Mouse (Mus musculus) adrenal gland, postnatal 14 days (tissue): ENCODE data around the gene Fam129a. TPM values are rescaled to one million over a fixed set of nuclear protein-coding genes. Genes with fewer than 3 reads are reported as not detected.

Experiments
- DNase-seq: peaks from one replicate; pipeline ENCODE4 v3.0.0; 2021; ENCODE audit warnings: mixed read lengths
- total RNA-seq: library from RNA; stranded (reverse); gene quantifications from 2 replicates; pipeline ENCODE4 v1.2.3, GENCODE M21; 2021

The Fam129a gene
- total RNA-seq, 1 experiment from 2014 or later, result 102 TPM

DNA sequence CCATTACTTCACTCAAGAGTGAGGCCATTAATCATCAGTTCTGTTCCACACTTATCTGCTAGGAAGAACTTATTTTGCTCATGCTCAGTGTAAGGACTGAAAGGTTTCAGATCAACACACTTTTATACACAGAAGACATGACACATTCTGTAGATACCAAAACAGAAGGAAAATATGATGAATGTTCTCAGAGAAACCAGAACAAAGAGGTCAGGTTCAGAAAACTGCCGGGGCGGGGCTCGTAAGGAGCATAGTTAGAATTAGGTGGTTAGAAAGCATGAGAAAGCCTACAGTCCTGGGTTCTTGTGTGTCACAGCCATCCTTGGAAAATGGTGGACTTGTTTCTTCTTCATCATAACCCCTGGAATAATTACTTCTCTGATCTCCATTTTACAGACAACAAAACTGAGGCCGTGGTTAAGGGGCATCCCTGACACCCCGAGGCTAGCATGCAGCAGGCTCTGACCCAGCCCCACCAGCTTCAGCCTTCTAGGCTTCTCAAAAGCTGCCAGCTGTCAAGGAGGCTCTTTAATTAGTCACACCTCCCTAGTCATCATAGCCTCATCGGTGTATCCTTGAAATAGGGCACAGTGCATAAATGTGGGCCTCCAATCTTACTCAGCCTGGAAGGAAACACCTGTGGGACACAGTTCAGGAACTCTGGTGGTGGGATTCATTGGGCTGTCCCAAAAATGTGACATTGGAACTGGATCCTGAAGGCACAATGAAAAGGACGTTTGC lies 127.1 kb downstream of the Fam129a start:
- DNase-seq, result no peak

GRCm38 (mm10) chr1:151699363-151699762 lies 128.4 kb downstream of the Fam129a start:
- peak; percentile 59 for DNase-seq

- no peak for DNase-seq
Observed at GRCm38 (mm10) chr1:151702816-151703215, 131.8 kb downstream of the Fam129a start.

DNA sequence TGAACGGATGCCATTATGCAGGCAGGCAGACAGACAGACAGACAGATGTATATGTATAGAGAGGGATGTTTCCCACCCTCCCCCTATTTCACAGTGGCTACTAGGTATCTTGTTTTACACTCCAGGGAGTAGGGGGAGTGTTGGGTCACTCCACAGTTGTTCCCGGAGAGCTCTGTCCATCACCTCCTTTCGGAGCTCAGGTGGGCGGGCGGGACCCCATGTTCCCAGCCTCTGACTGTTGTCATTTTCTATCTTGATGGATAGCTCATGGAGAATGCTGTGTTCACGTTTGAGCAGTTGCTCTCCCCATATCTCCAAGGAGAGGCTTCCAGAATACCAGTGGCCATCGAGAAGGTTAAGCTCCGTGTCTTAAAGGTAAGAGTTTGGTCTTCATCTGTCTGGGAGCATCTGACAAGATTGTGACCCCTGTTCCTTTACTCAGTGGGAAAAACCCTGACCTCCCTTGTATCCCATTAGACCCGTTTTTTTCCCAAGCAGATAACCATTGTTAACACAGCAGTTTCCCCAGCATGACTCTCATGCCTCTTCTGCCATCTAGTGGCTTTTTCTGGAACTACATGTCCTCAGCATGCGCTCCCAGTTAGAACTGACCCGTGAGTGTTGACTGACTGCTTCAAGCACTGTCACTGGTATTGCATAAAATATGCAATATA lies 134.9 kb downstream of the Fam129a start:
- DNase-seq, result peak; percentile 88

GRCm38 (mm10) chr1:151706397-151706752 lies 135.4 kb downstream of the Fam129a start:
- DNase-seq, result no peak

- peak; percentile 68 for DNase-seq
Observed at GRCm38 (mm10) chr1:151708966-151709733, 138.2 kb downstream of the Fam129a start.

DNA sequence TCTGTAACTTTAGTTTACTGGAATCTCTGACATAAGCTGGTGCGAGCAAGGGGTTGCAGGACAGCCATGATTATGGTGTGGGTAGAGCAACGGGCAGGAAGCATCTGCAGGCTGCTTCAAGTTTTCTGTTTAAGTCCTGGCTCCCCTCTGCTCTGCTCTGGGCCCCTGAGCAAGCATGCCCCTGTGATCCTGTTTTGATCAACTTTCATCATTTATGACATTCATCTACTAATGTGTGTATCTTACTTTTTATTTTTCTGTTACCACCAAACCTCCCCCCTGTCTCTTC lies 138.7 kb downstream of the Fam129a start:
- no peak for DNase-seq

GRCm38 (mm10) chr1:151710424-151711055 lies 139.6 kb downstream of the Fam129a start:
- no peak for DNase-seq

DNA sequence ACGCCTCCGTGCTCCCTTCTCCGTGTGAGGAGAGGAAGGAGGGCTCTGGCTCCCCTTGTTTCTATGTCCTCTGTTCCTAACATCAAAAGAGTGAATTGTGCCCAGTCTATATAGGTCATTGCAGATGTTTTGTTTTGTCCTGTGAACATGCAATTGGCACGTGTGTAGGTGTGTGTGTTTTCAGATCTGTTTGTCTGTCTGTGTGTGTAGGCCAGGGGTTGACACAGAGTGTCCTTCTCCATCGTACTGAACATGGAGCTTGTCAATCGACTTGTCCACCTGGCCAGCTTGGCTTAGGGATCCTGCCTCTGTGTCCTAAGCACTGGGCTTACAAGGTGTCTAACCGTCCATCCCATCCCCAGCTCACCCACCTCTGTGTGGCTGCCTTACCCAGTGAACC lies 140.1 kb downstream of the Fam129a start:
- no peak for DNase-seq

GRCm38 (mm10) chr1:151712664-151713063 lies 141.7 kb downstream of the Fam129a start:
- DNase-seq, result no peak

- no peak for DNase-seq
Observed at GRCm38 (mm10) chr1:151713622-151714021, 142.6 kb downstream of the Fam129a start.

DNA sequence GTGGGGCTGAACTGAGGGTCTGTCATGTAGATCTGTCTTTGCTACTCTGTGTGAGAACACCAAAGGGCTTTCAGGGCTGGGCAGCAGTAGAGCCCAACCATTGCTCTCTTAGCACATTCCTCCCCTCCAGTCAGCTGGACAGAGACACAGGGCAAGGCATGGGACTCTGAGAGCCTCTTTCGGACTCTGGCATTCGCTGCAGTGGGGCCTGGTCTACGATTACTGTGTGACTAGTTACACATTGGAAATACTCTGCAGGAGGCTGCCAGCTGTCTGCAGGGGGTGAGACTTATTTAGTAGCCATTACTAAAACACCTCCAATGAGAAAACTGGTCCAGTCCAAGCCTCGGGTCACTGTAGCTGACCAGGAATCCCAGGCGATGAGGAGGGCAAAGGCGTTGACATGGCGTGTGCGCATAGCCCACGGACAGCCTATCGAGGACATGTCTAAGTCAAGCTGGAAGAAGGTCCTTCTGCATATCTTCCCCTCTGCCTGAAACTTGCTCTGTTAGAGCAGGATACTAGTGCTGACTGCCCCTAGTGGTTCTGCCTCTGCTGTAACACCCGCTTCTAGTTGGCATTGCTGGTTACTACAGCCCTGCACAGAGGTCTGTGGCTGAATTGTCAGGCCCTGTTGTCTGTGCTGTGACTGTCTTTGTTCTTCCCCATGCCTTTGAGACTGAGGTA lies 145.2 kb downstream of the Fam129a start:
- no peak for DNase-seq

- DNase-seq, result no peak
Observed at GRCm38 (mm10) chr1:151717624-151718023, 146.6 kb downstream of the Fam129a start.

- DNase-seq, result no peak
Observed at GRCm38 (mm10) chr1:151718575-151718974, 147.6 kb downstream of the Fam129a start.

DNA sequence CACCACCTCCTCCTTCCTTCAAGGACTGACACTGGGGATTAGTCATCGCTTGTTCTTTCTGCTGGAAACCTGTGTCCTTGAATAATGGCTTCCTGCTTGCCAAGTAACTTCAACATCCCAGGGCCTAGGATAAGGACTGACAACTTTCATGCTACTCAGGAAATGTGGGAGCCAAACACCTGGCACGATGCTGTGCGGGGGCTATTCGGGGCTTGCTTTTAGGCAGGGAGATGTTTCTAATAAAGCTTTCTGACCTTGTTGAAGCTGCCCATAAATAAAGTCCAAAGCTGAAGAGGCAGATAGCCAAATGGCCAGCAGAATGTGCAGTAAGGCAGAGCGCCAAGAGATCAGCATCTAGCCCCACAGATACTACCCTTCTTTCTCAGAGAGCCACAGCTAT lies 148.9 kb downstream of the Fam129a start:
- peak; percentile 53 for DNase-seq

DNA sequence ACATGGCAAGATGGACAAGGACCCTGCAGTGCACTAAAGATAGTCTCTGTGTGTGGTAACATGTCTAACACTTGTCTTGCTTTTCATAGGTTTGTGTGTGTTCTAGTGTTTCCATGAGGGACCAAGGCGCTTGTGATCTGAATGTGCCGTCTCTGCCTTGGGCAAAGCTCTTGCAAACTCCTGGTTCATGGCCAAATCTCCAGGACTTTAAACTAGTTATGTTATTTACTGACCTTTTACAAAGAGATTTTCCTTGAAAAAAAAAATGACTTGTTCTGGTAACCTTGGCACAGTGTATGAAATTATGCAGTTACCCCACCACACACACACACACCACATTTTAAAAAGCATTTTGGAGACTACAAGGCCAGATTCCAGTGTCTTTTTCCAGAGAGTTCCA lies 149.6 kb downstream of the Fam129a start:
- peak; percentile 76 for DNase-seq

DNA sequence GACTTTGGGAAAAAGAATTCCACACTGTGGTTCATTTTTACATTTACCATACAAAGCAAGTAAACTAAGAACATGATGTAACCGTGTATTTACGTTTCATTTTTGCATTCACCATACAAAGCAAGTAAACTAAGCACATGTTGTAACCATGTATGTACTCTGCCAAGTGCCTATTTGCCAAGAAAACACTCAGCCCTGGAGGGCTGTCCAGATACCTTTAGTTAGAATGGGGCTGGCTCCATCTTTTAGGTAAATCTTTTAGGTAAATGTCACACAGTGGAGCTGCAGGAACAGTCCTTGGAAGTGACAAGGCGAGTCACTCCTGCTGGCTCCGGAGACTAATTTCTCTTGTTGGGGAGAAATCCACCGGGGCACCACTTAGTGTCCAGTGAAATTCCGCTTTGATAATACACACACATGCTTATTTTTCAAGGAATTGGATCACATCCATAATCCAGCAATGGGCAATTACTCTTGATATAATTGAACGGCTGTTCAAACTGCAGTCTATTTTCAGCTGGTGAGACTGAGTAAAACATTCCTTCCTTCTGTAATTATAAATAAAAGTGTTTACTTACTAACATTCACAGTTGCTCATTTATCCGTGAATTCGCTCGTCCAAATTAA lies 150.5 kb downstream of the Fam129a start:
- peak; percentile 41 for DNase-seq

DNA sequence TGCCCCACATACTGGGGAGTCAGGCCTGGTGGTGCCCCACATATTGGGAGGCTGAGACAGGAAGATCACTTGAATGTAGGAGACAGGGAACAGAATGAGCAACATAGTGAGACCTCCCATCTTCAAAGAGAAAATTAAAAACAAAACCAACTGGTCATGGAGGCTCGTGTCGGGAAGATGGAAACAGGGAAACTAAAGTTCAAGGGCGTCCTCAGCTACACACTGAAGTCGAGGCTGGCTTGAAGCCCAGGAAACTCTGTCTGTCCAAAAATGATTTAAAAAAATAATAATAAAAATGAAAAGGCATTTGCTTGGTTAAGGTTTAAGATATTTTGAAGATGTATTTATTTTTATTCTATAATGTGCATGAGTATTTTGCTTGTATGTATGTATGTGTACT lies 152.8 kb downstream of the Fam129a start:
- peak; percentile 57 for DNase-seq

DNA sequence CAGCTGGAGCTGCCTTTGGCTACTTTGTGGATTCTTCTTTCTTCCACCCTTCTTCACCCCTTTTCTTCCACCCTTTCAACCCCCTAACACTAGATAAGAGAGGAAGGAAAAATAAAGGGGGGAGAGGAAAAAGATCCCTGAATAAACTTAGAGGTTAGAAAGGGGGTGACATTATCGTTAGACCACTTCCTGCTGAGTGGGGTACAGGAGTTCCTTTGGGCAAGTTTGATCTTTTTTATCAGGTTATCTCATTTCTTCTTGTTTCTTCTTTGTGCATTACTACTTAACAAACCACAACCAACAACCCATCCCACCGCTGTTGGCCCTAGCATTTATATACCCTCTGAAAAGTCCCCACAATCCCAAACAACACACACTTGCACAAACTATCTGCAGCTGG lies 154.6 kb downstream of the Fam129a start:
- no peak for DNase-seq

DNA sequence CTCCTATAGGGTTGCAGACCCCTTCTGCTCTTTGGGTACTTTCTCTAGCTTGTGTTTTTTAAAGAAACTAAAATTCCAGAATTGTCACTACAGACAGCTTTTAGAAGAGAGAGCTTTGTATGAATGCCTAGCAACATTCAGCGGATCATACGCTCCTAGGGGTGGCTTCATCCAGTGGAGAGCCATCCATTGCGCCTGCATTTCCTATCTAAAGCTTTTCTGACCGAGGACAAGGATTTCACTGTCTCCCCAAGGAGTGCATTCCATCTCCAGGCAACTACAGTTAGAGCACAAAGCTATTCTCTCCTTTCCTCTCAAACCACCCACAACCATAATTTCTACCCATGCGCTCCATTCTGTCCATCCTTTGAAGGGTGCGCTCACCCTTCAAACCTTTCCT lies 155.4 kb downstream of the Fam129a start:
- no peak for DNase-seq

GRCm38 (mm10) chr1:151728141-151728540 lies 157.2 kb downstream of the Fam129a start:
- no peak for DNase-seq

DNA sequence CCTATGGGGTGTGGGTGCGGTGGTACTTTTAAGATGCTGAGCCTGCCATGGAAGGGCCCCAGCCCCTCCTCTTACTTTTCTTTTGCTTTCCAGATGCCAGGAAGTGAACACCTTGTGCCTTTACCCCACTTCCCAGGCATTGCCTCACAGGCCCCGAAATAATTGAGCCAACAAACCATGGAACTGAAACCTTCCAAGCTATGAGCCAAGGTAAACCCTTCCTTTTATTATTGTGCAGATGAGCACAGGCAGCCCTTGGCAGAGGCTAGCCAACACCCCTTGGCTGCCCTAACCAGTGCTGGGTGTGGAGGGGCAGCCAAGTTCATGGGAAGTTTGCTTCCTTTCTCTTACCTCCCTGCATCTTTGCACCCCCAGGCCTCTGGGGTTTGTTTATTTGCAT lies 166.2 kb downstream of the Fam129a start:
- DNase-seq, result no peak
